Mouse (Mus musculus) liver, postnatal 0 days (tissue): Measurements from ENCODE around the gene Eml2.

ENCODE experiments used
- CTCF ChIP-seq: sonication (generic); IDR thresholded peaks from 2 replicates; pipeline ENCODE4 v1.5.1; 2016; ENCODE audit warnings: antibody characterized with exemption, low read depth
- EP300 ChIP-seq: IDR thresholded peaks from 2 replicates; pipeline ENCODE4 v1.6.1; 2016; ENCODE audit warnings: antibody characterized with exemption, low read depth, mild to moderate bottlenecking

GRCm38 (mm10) chr7:19164189-19164588, 12.0 kb upstream of the Eml2 start:
- TF ChIP-seq CTCF (no peak), EP300 (no peak)
